20 mouse cellular contexts compared by ENCODE assay signal in genomic region chr6:58946840-58947239, GRCm38 (mm10). TPM values are rescaled to one million over a fixed set of nuclear protein-coding genes. Genes with fewer than 3 reads are reported as not detected.
A peak's percentile ranks its signal among the peaks of the same experiment; 100 is the strongest.
DNase-seq lines count a peak whose midpoint lies in the region; TF ChIP-seq lines count a peak whose summit lies in the region.
"Had no signal": no experiment of that assay in that cellular context is flagged by ENCODE, and none has a peak within 500 bp of the region (broad histone marks: within the 10 kb centered on the region; RNA-seq: fewer than 3 reads in every experiment).

No protein-coding gene starts in this region.

- intact Hi-C loops in left cerebral cortex, adult 2 months (cut with DNase I) = loop anchor here (5.0 kb wide), 1 partner anchor 40 kb away; the partner anchor contains the start of gene Nap1l5
- intact Hi-C loops in left cerebral cortex, postnatal 10 days (cut with DNase I) = no loop called here
- intact Hi-C loops in heart, adult 2 months (cut with DNase I) = no loop called here

- DNase-seq in gastrocnemius, adult 18-20 months (ENCODE audit: low spot score) = peak; percentile 10
- DNase-seq in gastrocnemius, adult 8-10 months (ENCODE audit: low spot score in 2 of 2) = no peak
- no peak for DNase-seq in left cerebral cortex, adult 2 months (ENCODE audit: extremely low spot score in 1 of 2, low spot score in 2 of 2)
- no peak for DNase-seq in left cerebral cortex, postnatal 10 days (ENCODE audit: extremely low spot score in 1 of 2, low spot score in 2 of 2)
- peak; percentile 83 for DNase-seq in brain, adult 2 months (ENCODE audit: low read depth, low spot score)
- DNase-seq in urinary bladder, postnatal 4 days (ENCODE audit: low spot score in 2 of 2) = no peak
- no peak for DNase-seq in heart, adult 2 months
- DNase-seq: adrenal gland, postnatal 14 days; cerebellum, adult 18-20 months; cerebellum, adult 9-11 months; cerebellum, postnatal 36 days; gastrocnemius, postnatal 10 days; heart, postnatal 14 days had no signal

- no peak for TF ChIP-seq EP300 in heart, adult 2 months (IDR thresholded peaks at IDR 0.05; ENCODE audit: insufficient read depth, low read depth, low read length)

- H3K27ac ChIP-seq in left cerebral cortex, adult 2 months = peak overlapping the region; percentile 65; the same call in 1 of the 2 replicates
- H3K27ac ChIP-seq in heart, adult 2 months = no peak overlapping the region
- H3K27ac ChIP-seq: embryonic facial prominence, embryonic 10.5 days; forebrain, embryonic 15.5 days; heart, embryonic 15.5 days; hindbrain, embryonic 13.5 days; hindbrain, postnatal 0 days had no signal

- no peaks in the 10 kb centered on the region for H3K4me1 ChIP-seq in heart, adult 2 months (ENCODE audit: control insufficient read depth, insufficient read depth, low read length)
- H3K4me1 ChIP-seq: embryonic facial prominence, embryonic 10.5 days; forebrain, embryonic 15.5 days; heart, embryonic 15.5 days; hindbrain, embryonic 13.5 days had no signal

- no peaks in the 10 kb centered on the region for H3K27me3 ChIP-seq in heart, adult 2 months (ENCODE audit: control insufficient read depth, insufficient read depth, low read length)
- H3K27me3 ChIP-seq: CH12.LX; forebrain, embryonic 15.5 days; heart, embryonic 15.5 days; hindbrain, embryonic 13.5 days had no signal

- TF ChIP-seq POLR2A in heart, adult 2 months (IDR thresholded peaks at IDR 0.05; ENCODE audit: insufficient read depth, low read depth, low read length) = no peak

- H3K9ac ChIP-seq in heart, adult 2 months (ENCODE audit: low read depth, low read length) = no peak overlapping the region
- H3K9ac ChIP-seq: forebrain, embryonic 15.5 days; heart, embryonic 15.5 days; hindbrain, embryonic 13.5 days had no signal

- WGBS in heart, adult 2 months = 60% methylated on average over 4 of the region's 4 CpGs

- no peak overlapping the region for H3K4me3 ChIP-seq in left cerebral cortex, adult 2 months
- H3K4me3 ChIP-seq in heart, adult 2 months = no peak overlapping the region
- H3K4me3 ChIP-seq: embryonic facial prominence, embryonic 10.5 days; forebrain, embryonic 15.5 days; heart, embryonic 15.5 days; hindbrain, embryonic 13.5 days had no signal

- H3K79me2 ChIP-seq in heart, adult 2 months (replicated peaks; ENCODE audit: control insufficient read depth, insufficient read depth, low read length) = no peaks in the 10 kb centered on the region

- TF ChIP-seq CTCF in left cerebral cortex, adult 2 months (IDR thresholded peaks at IDR 0.05) = no peak
- TF ChIP-seq CTCF in heart, adult 2 months (IDR thresholded peaks at IDR 0.05) = no peak

- peaks cover 3% of the 10 kb centered on the region for H3K36me3 ChIP-seq in heart, adult 2 months (ENCODE audit: control insufficient read depth, insufficient read depth, low read length)
- H3K36me3 ChIP-seq: embryonic facial prominence, embryonic 10.5 days; forebrain, embryonic 15.5 days had no signal

RNA-seq across cellular contexts. Expression of gene Nap1l5, which starts 40.0 kb away (rescaled TPM):
- under 1 TPM; 0.17 to 0.50 TPM for total RNA-seq in gastrocnemius, adult 18-20 months (2021)
- total RNA-seq in gastrocnemius, adult 8-10 months (2022) = under 1 TPM in 3 of 4 experiments, not detected in 1; 0.17 to 0.40 (median 0.34) TPM
- total RNA-seq in left cerebral cortex, adult 2 months (2021) = 100 to 1,000 TPM; 337 to 344 TPM
- 100 to 1,000 TPM; 190 to 217 TPM for total RNA-seq in left cerebral cortex, postnatal 10 days (2021)
- 1 to 10 TPM in 1 of 2 experiments, under 1 TPM in 1; 0.63 to 1.6 TPM for total RNA-seq in heart, adult 2 months (2021)
- 0.78 and 1.4 TPM in 2 replicates for polyA plus RNA-seq in heart, adult 2 months (2012; rRNA removed)
- total RNA-seq: CH12.LX; hematopoietic stem cell, adult 5-6 weeks had no signal

Comparison
In these comparisons a context has a peak if more than half of its experiments do, and no peak if none do; other contexts are left out.
1. DNase-seq: peak in gastrocnemius, adult 18-20 months (single experiment) and brain, adult 2 months (single experiment); none in gastrocnemius, adult 8-10 months (0 of 2), left cerebral cortex, adult 2 months (0 of 2), left cerebral cortex, postnatal 10 days (0 of 2), urinary bladder, postnatal 4 days (0 of 2) and heart, adult 2 months (0 of 2).
2. RNA of gene Nap1l5, which starts 40.0 kb away (total RNA-seq): 337 to 344 TPM in left cerebral cortex, adult 2 months and 190 to 217 TPM in left cerebral cortex, postnatal 10 days; 0.63 to 1.6 TPM in heart, adult 2 months, 0.17 to 0.50 TPM in gastrocnemius, adult 18-20 months and 0.17 to 0.40 TPM in gastrocnemius, adult 8-10 months; every median in the first group is over 10 times any median in the second.